Mouse (Mus musculus): ENCODE results near the gene Sbsn. TPM values are rescaled to one million over a fixed set of nuclear protein-coding genes. Genes with fewer than 3 reads are reported as not detected.
A peak's percentile ranks its signal among the peaks of the same experiment; 100 is the strongest.

Gene Sbsn
- polyA plus RNA-seq, 1 experiment from 2014 or later: 438 TPM

DNA sequence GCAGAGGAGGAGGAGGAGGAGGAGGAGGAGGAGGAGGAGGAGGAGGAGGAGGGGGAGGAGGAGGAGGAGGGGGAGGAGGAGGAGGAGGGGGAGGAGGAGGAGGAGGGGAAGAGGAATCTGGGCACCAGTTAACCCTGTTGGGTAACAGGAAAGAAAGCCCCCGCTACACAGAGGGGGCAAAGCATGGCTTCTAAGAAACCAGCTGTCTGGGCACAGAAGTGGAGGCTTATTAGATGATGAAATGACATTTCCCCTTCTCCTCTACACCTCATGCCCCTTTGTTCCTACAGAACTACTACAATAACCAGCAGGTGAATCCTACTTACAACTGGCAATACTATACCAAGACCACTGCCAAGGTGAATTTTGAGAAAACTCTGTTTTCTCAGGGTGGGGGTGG lies 26.6 kb downstream of the Sbsn start:
- Histone ChIP-seq H3K27me3 (ENCODE audit: control insufficient read depth, insufficient read depth, low read length) (no peaks in the 10 kb centered on the region), H3K4me2 (replicated peaks; ENCODE audit: low read depth) (no peak overlapping the region), H3K27ac (replicated peaks) (no peak overlapping the region), H3K9ac (ENCODE audit: low read length) (no peak overlapping the region), H3K9me3 (ENCODE audit: control insufficient read depth, low read length) (no peaks in the 10 kb centered on the region), H3K4me3 (ENCODE audit: low read depth, low read length) (no peak overlapping the region), H3K4me1 (replicated peaks; ENCODE audit: control insufficient read depth, insufficient read depth) (no peaks in the 10 kb centered on the region), H3K36me3 (ENCODE audit: control insufficient read depth, insufficient read depth, low read length) (no peaks in the 10 kb centered on the region)
- TF ChIP-seq EP300 (optimal IDR thresholded peaks at IDR 0.05): no peak
- no peak for TF ChIP-seq CTCF (IDR thresholded peaks at IDR 0.05; ENCODE audit: low read depth)
- no peak for ATAC-seq (ENCODE audit: low FRiP score, low TSS enrichment)
- 86% methylated on average over 1 of the region's 1 CpGs for WGBS
- DNase-seq (ENCODE audit: low spot score): no peak

DNA sequence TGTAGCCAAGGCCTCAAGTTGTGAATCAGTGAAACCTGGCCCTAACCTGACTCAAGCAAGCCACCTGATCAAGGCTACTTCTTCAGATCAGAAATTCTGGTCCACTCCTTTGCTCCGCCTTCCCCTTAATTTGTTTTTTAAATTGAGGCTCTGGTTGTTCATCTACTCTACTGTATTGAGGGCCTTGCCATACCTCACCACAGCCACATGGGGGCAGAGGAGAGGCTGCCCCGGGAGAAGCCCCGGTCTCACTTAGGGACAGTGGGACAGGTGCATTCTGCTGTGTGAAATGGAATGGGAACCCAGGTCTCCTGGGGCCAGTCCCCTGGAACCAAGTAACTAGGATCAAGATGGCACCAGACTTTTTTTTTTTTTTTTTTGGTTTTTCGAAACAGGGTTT lies 30.5 kb downstream of the Sbsn start:
- H3K36me3 ChIP-seq (ENCODE audit: control insufficient read depth, insufficient read depth, low read length): no peaks in the 10 kb centered on the region
- H3K27ac ChIP-seq (replicated peaks): no peak overlapping the region
- no peak for ATAC-seq (ENCODE audit: low FRiP score, low TSS enrichment)
- no peak overlapping the region for H3K4me2 ChIP-seq (replicated peaks; ENCODE audit: low read depth)
- no peaks in the 10 kb centered on the region for H3K9me3 ChIP-seq (ENCODE audit: control insufficient read depth, low read length)
- H3K4me1 ChIP-seq (replicated peaks; ENCODE audit: control insufficient read depth, insufficient read depth): no peaks in the 10 kb centered on the region
- no peak overlapping the region for H3K9ac ChIP-seq (ENCODE audit: low read length)
- DNase-seq (ENCODE audit: low spot score): no peak
- no peaks in the 10 kb centered on the region for H3K27me3 ChIP-seq (ENCODE audit: control insufficient read depth, insufficient read depth, low read length)
- peak; percentile 70 for TF ChIP-seq CTCF (IDR thresholded peaks at IDR 0.05; ENCODE audit: low read depth)
- no peak for TF ChIP-seq EP300 (optimal IDR thresholded peaks at IDR 0.05)
- no peak overlapping the region for H3K4me3 ChIP-seq (ENCODE audit: low read depth, low read length)
- 66% methylated on average over 4 of the region's 4 CpGs for WGBS

DNA sequence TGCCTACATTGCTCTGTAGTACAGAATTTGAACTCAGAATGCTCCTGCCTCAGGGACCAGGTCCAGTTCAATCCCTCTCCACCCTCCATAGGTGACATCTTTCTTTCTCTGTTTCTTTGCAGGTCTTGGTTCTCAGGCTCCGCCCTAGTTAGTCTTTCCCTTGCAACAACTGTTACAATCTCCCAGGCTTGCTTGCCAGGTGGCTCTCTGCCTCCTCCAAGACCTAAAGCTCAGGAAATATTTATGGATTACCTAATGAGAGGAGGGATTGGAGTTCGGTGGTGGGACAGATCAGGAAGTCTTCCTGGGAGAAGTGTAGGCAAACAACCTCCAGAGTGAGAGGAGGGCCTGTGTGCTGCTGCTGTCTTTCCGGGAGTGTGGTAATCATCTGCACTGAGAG lies 31.4 kb downstream of the Sbsn start:
- no peak overlapping the region for H3K4me3 ChIP-seq (ENCODE audit: low read depth, low read length)
- 63% methylated on average over 3 of the region's 3 CpGs for WGBS
- no peak for DNase-seq (ENCODE audit: low spot score)

DNA sequence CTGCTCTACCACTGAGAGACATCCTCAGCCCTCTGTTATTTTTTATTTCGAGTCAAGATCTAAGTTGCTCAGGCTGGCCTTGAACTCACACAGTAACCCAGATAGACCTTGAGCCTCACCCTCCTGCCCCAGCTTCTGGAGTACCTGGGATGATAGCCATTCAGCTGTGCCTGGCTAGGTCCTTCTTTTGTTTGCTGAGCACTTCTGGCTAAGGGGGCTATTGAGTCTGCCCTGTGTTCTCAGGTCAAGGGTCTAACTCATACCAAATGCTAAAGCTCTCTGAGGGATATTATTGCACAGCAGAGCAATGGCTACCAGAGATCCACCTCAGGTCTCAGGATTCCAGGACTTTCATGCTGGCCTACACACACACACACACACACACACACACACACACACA lies 33.9 kb downstream of the Sbsn start:
- no peak for DNase-seq (ENCODE audit: low spot score)
- Histone ChIP-seq H3K9ac (ENCODE audit: low read length) (no peak overlapping the region), H3K4me3 (ENCODE audit: low read depth, low read length) (no peak overlapping the region), H3K27me3 (ENCODE audit: control insufficient read depth, insufficient read depth, low read length) (no peaks in the 10 kb centered on the region), H3K4me2 (replicated peaks; ENCODE audit: low read depth) (no peak overlapping the region), H3K9me3 (ENCODE audit: control insufficient read depth, low read length) (no peaks in the 10 kb centered on the region), H3K4me1 (replicated peaks; ENCODE audit: control insufficient read depth, insufficient read depth) (no peaks in the 10 kb centered on the region), H3K27ac (replicated peaks) (no peak overlapping the region), H3K36me3 (ENCODE audit: control insufficient read depth, insufficient read depth, low read length) (no peaks in the 10 kb centered on the region)
- 67% methylated on average over 1 of the region's 1 CpGs for WGBS
- no peak for ATAC-seq (ENCODE audit: low FRiP score, low TSS enrichment)
- no peak for TF ChIP-seq EP300 (optimal IDR thresholded peaks at IDR 0.05)
- TF ChIP-seq CTCF (IDR thresholded peaks at IDR 0.05; ENCODE audit: low read depth): no peak

More for the DNA sequence above, 31.4 kb downstream of the Sbsn start:
- Histone ChIP-seq H3K36me3 (ENCODE audit: control insufficient read depth, insufficient read depth, low read length) (no peaks in the 10 kb centered on the region), H3K27ac (replicated peaks) (no peak overlapping the region), H3K27me3 (ENCODE audit: control insufficient read depth, insufficient read depth, low read length) (no peaks in the 10 kb centered on the region), H3K9ac (ENCODE audit: low read length) (no peak overlapping the region), H3K4me1 (replicated peaks; ENCODE audit: control insufficient read depth, insufficient read depth) (no peaks in the 10 kb centered on the region), H3K9me3 (ENCODE audit: control insufficient read depth, low read length) (no peaks in the 10 kb centered on the region), H3K4me2 (replicated peaks; ENCODE audit: low read depth) (no peak overlapping the region)
- no peak for TF ChIP-seq CTCF (IDR thresholded peaks at IDR 0.05; ENCODE audit: low read depth)
- TF ChIP-seq EP300 (optimal IDR thresholded peaks at IDR 0.05): no peak
- no peak for ATAC-seq (ENCODE audit: low FRiP score, low TSS enrichment)

- Histone ChIP-seq H3K4me3 (ENCODE audit: low read depth, low read length) (no peak overlapping the region), H3K27me3 (ENCODE audit: control insufficient read depth, insufficient read depth, low read length) (no peaks in the 10 kb centered on the region), H3K4me1 (replicated peaks; ENCODE audit: control insufficient read depth, insufficient read depth) (no peaks in the 10 kb centered on the region), H3K36me3 (ENCODE audit: control insufficient read depth, insufficient read depth, low read length) (no peaks in the 10 kb centered on the region), H3K9me3 (ENCODE audit: control insufficient read depth, low read length) (no peaks in the 10 kb centered on the region), H3K27ac (replicated peaks) (peak overlapping the region; percentile 5; the same call in 1 of the 2 replicates), H3K9ac (ENCODE audit: low read length) (no peak overlapping the region), H3K4me2 (replicated peaks; ENCODE audit: low read depth) (no peak overlapping the region)
- 64% methylated on average over 13 of the region's 13 CpGs for WGBS
- DNase-seq (ENCODE audit: low spot score) (no peak), ATAC-seq (ENCODE audit: low FRiP score, low TSS enrichment) (no peak)
- TF ChIP-seq EP300 (optimal IDR thresholded peaks at IDR 0.05) (no peak), CTCF (IDR thresholded peaks at IDR 0.05; ENCODE audit: low read depth) (no peak)
These were observed 34.7 kb downstream of the Sbsn start for GRCm38 (mm10) chr7:30785721-30786546.

GRCm38 (mm10) chr7:30787377-30788022 lies 36.2 kb downstream of the Sbsn start, which contains the start of gene Krtdap:
TSS of gene Krtdap (plus strand) at chr7:30787896.
- Histone ChIP-seq H3K9me3 (ENCODE audit: control insufficient read depth, low read length) (no peaks in the 10 kb centered on the region), H3K4me3 (ENCODE audit: low read depth, low read length) (peak within 1 kb of the TSS; percentile 31), H3K27ac (replicated peaks) (peak within 1 kb of the TSS; percentile 79), H3K4me1 (replicated peaks; ENCODE audit: control insufficient read depth, insufficient read depth) (no peaks in the 10 kb centered on the region), H3K27me3 (ENCODE audit: control insufficient read depth, insufficient read depth, low read length) (no peaks in the 10 kb centered on the region), H3K9ac (ENCODE audit: low read length) (peak within 1 kb of the TSS; percentile 50), H3K36me3 (ENCODE audit: control insufficient read depth, insufficient read depth, low read length) (no peaks in the 10 kb centered on the region), H3K4me2 (replicated peaks; ENCODE audit: low read depth) (peak within 1 kb of the TSS; percentile 31)
- peak; percentile 41; the same call in 1 of the 2 replicates for ATAC-seq (ENCODE audit: low FRiP score, low TSS enrichment)
- WGBS: 38% methylated on average over 15 of the region's 15 CpGs
- TF ChIP-seq EP300 (optimal IDR thresholded peaks at IDR 0.05) (peak; percentile 74), CTCF (IDR thresholded peaks at IDR 0.05; ENCODE audit: low read depth) (no peak)
- DNase-seq (ENCODE audit: low spot score): no peak
